Mouse (Mus musculus): ENCODE data around the gene Wnt1. TPM values are rescaled to one million over a fixed set of nuclear protein-coding genes. Genes with fewer than 3 reads are reported as not detected.
A peak's percentile ranks its signal among the peaks of the same experiment; 100 is the strongest.

Gene Wnt1
- polyA plus RNA-seq, 1 experiment from 2014 or later = not detected

- Histone ChIP-seq H3K4me3 (ENCODE audit: low read length) (peak overlapping the region; percentile 93), H3K4me2 (ENCODE audit: low read depth, low read length) (peak overlapping the region; percentile 93), H3K4me1 (replicated peaks; ENCODE audit: control insufficient read depth, insufficient read depth, low read length) (peaks cover 11% of the 10 kb centered on the region), H3K27me3 (ENCODE audit: control insufficient read depth, insufficient read depth, low read depth, low read length) (peaks cover 6% of the 10 kb centered on the region; the same call in 1 of the 2 replicates), H3K27ac (ENCODE audit: low read length) (peak overlapping the region; percentile 79), H3K36me3 (ENCODE audit: control insufficient read depth, insufficient read depth, low read length) (peaks cover 3% of the 10 kb centered on the region; the same call in 1 of the 2 replicates), H3K9ac (ENCODE audit: low read length) (peak overlapping the region; percentile 93), H3K9me3 (ENCODE audit: control insufficient read depth, low read length) (no peaks in the 10 kb centered on the region)
- ATAC-seq (ENCODE audit: low read depth) = peak; percentile 83
- under 1% methylated on average over 18 of the region's 24 CpGs for WGBS
Measured at GRCm38 (mm10) chr15:98762201-98762621, 27.4 kb upstream of the Wnt1 start.

DNA sequence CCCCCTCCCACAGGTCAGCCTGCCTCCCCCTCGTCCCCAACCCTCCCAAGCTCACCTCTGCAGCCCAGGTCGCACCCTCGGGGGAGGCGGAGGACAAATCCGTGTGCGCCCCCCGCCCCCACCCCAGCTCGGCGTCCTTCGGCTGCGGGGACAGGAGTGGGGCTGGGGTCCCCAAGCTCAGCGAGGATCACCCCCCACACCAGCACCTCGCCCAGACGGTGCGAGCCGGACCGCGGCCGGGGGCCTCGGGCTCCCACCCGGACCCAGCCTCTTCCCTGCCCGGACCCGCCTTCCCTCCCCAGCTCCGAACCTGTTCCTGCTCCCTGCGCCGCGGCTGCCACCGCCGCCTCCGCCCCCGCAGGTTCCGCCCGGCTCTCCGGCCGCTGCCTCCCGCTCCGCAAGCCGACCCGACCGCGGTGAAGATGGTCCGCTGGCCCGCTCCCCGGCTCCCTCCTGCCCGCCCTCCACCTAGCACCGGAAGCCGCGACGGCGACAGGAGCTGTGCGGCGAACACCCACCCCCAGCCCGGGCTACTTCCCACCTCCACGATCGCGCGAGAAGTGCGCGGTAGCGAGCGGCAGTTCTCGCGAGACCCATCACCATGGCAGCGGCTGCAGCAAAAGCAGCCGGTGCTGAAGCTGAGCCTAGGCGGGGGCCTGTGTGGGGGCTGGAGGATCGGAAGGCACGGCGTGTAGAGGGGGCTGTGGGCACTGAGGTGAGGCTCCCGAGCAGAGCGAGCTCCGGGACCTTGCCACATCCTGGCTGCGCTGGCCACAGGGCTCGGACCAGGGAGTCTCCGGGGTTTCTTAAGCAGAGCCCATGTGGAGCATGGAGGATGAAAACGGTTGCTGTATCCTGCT lies 26.8 kb upstream of the Wnt1 start, which contains the start of gene Arf3:
Arf3 (minus strand) TSS at position 545 of the 860 bp plus-strand sequence.
- peak within 1 kb of the TSS; percentile 93 for H3K4me2 ChIP-seq (ENCODE audit: low read depth, low read length)
- under 1% methylated on average over 66 of the region's 76 CpGs for WGBS
- peaks cover 11% of the 10 kb centered on the region for H3K4me1 ChIP-seq (replicated peaks; ENCODE audit: control insufficient read depth, insufficient read depth, low read length)
- H3K27ac ChIP-seq (ENCODE audit: low read length) = peak within 1 kb of the TSS; percentile 79
- H3K36me3 ChIP-seq (ENCODE audit: control insufficient read depth, insufficient read depth, low read length) = peaks cover 3% of the 10 kb centered on the region; the same call in 1 of the 2 replicates
- peak within 1 kb of the TSS; percentile 93 for H3K4me3 ChIP-seq (ENCODE audit: low read length)
- H3K9me3 ChIP-seq (ENCODE audit: control insufficient read depth, low read length) = no peaks in the 10 kb centered on the region
- peaks cover 6% of the 10 kb centered on the region; the same call in 1 of the 2 replicates for H3K27me3 ChIP-seq (ENCODE audit: control insufficient read depth, insufficient read depth, low read depth, low read length)
- peak; percentile 97 for ATAC-seq (ENCODE audit: low read depth)
- peak within 1 kb of the TSS; percentile 93 for H3K9ac ChIP-seq (ENCODE audit: low read length)

- H3K4me2 ChIP-seq (ENCODE audit: low read depth, low read length) = no peak overlapping the region
- peaks cover 9% of the 10 kb centered on the region for H3K27me3 ChIP-seq (ENCODE audit: control insufficient read depth, insufficient read depth, low read depth, low read length)
- H3K36me3 ChIP-seq (ENCODE audit: control insufficient read depth, insufficient read depth, low read length) = no peaks in the 10 kb centered on the region
- H3K9me3 ChIP-seq (ENCODE audit: control insufficient read depth, low read length) = no peaks in the 10 kb centered on the region
- H3K27ac ChIP-seq (ENCODE audit: low read length) = no peak overlapping the region
- no peak overlapping the region for H3K4me3 ChIP-seq (ENCODE audit: low read length)
- no peak for ATAC-seq (ENCODE audit: low read depth)
- 61% methylated on average over 4 of the region's 4 CpGs for WGBS
- H3K4me1 ChIP-seq (replicated peaks; ENCODE audit: control insufficient read depth, insufficient read depth, low read length) = peaks cover 11% of the 10 kb centered on the region
- no peak overlapping the region for H3K9ac ChIP-seq (ENCODE audit: low read length)
Measured at GRCm38 (mm10) chr15:98765929-98766328, 23.7 kb upstream of the Wnt1 start.

DNA sequence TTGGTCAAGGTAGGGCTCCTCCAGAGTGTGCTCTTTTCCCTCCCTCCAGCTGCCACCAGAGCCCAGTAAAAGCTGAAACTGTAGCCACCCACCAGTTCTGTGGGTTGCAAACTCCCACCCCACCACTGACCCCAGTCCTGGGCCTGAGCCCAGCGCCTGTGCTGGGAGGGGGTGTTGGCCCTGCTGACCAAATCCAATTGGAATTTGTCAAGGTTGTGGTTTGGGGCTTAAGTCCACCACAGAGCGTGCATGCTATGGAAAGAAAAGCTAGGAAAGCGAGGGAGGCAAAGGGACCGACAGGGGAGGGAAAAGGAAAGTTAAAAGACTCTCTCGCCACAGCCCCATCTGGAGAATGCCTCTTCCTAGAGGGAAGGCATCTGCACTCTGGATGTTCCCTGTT lies 21.4 kb upstream of the Wnt1 start:
- WGBS = 28% methylated on average over 5 of the region's 5 CpGs
- no peak overlapping the region for H3K27ac ChIP-seq (ENCODE audit: low read length)
- no peak overlapping the region for H3K4me3 ChIP-seq (ENCODE audit: low read length)
- no peaks in the 10 kb centered on the region for H3K9me3 ChIP-seq (ENCODE audit: control insufficient read depth, low read length)
- no peak overlapping the region for H3K9ac ChIP-seq (ENCODE audit: low read length)
- ATAC-seq (ENCODE audit: low read depth) = no peak
- peaks cover 15% of the 10 kb centered on the region for H3K4me1 ChIP-seq (replicated peaks; ENCODE audit: control insufficient read depth, insufficient read depth, low read length)
- H3K4me2 ChIP-seq (ENCODE audit: low read depth, low read length) = no peak overlapping the region
- H3K27me3 ChIP-seq (ENCODE audit: control insufficient read depth, insufficient read depth, low read depth, low read length) = peaks cover 28% of the 10 kb centered on the region
- H3K36me3 ChIP-seq (ENCODE audit: control insufficient read depth, insufficient read depth, low read length) = no peaks in the 10 kb centered on the region

DNA sequence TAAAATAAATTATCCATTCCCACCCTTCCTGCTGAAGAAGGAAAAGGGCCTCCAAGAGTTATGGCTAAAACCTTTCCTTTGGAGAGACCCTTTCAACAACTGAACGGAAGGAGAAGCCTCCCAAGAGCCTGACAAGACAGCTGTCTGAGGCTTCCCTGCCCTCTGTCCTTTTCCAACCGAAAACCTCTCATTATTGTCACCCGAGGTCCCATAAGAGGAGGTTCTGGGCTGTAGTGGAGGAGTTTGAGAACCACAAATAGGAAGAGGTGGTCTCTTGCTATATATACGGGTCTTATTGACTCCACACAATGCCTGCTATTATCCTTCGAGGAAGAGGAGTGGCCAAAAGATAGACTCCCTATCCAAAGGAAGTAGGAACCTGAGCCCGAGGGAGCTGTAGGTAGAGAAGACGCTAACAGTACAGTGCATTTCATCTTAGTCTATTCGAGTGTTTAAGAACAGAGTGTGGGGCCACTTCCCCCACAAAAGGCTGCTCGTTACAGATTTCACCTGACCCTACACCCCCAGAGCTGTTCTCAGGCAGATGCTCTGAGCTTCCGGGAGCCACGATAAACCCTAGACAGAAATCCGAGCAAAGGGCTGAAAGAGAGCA lies 17.7 kb upstream of the Wnt1 start:
- WGBS = 7% methylated on average over 12 of the region's 12 CpGs
- Histone ChIP-seq H3K36me3 (ENCODE audit: control insufficient read depth, insufficient read depth, low read length) (no peaks in the 10 kb centered on the region), H3K4me1 (replicated peaks; ENCODE audit: control insufficient read depth, insufficient read depth, low read length) (peaks cover 18% of the 10 kb centered on the region), H3K9me3 (ENCODE audit: control insufficient read depth, low read length) (no peaks in the 10 kb centered on the region), H3K27me3 (ENCODE audit: control insufficient read depth, insufficient read depth, low read depth, low read length) (peaks cover 57% of the 10 kb centered on the region), H3K9ac (ENCODE audit: low read length) (no peak overlapping the region; the same call in 1 of the 2 replicates), H3K4me2 (ENCODE audit: low read depth, low read length) (peak overlapping the region; percentile 75), H3K4me3 (ENCODE audit: low read length) (peak overlapping the region; percentile 46), H3K27ac (ENCODE audit: low read length) (no peak overlapping the region)
- ATAC-seq (ENCODE audit: low read depth) = no peak

- H3K27me3 ChIP-seq (ENCODE audit: control insufficient read depth, insufficient read depth, low read depth, low read length) = peaks cover 65% of the 10 kb centered on the region
- no peaks in the 10 kb centered on the region for H3K36me3 ChIP-seq (ENCODE audit: control insufficient read depth, insufficient read depth, low read length)
- peak overlapping the region; percentile 55 for H3K9ac ChIP-seq (ENCODE audit: low read length)
- H3K4me1 ChIP-seq (replicated peaks; ENCODE audit: control insufficient read depth, insufficient read depth, low read length) = peaks cover 18% of the 10 kb centered on the region
- peak overlapping the region; percentile 46 for H3K4me3 ChIP-seq (ENCODE audit: low read length)
- no peak overlapping the region for H3K27ac ChIP-seq (ENCODE audit: low read length)
- WGBS = 1% methylated on average over 36 of the region's 36 CpGs
- peak overlapping the region; percentile 75 for H3K4me2 ChIP-seq (ENCODE audit: low read depth, low read length)
- H3K9me3 ChIP-seq (ENCODE audit: control insufficient read depth, low read length) = no peaks in the 10 kb centered on the region
- no peak for ATAC-seq (ENCODE audit: low read depth)
Measured at GRCm38 (mm10) chr15:98772511-98773211, 17.0 kb upstream of the Wnt1 start.

GRCm38 (mm10) chr15:98774096-98774495 lies 15.6 kb upstream of the Wnt1 start:
- WGBS = 21% methylated on average over 15 of the region's 15 CpGs
- 0 out of 2 replicates have a peak overlapping the region, but pooled peaks have one; percentile 26 for H3K9ac ChIP-seq (ENCODE audit: low read length)
- H3K4me3 ChIP-seq (ENCODE audit: low read length) = no peak overlapping the region
- H3K4me2 ChIP-seq (ENCODE audit: low read depth, low read length) = no peak overlapping the region
- H3K4me1 ChIP-seq (replicated peaks; ENCODE audit: control insufficient read depth, insufficient read depth, low read length) = peaks cover 24% of the 10 kb centered on the region
- no peaks in the 10 kb centered on the region for H3K36me3 ChIP-seq (ENCODE audit: control insufficient read depth, insufficient read depth, low read length)
- ATAC-seq (ENCODE audit: low read depth) = no peak
- H3K27ac ChIP-seq (ENCODE audit: low read length) = no peak overlapping the region
- peaks cover 79% of the 10 kb centered on the region for H3K27me3 ChIP-seq (ENCODE audit: control insufficient read depth, insufficient read depth, low read depth, low read length)
- no peaks in the 10 kb centered on the region for H3K9me3 ChIP-seq (ENCODE audit: control insufficient read depth, low read length)

- Histone ChIP-seq H3K27ac (ENCODE audit: low read length) (no peak overlapping the region), H3K9ac (ENCODE audit: low read length) (no peak overlapping the region), H3K9me3 (ENCODE audit: control insufficient read depth, low read length) (no peaks in the 10 kb centered on the region), H3K4me1 (replicated peaks; ENCODE audit: control insufficient read depth, insufficient read depth, low read length) (peaks cover 30% of the 10 kb centered on the region), H3K36me3 (ENCODE audit: control insufficient read depth, insufficient read depth, low read length) (no peaks in the 10 kb centered on the region), H3K4me2 (ENCODE audit: low read depth, low read length) (no peak overlapping the region), H3K4me3 (ENCODE audit: low read length) (no peak overlapping the region), H3K27me3 (ENCODE audit: control insufficient read depth, insufficient read depth, low read depth, low read length) (peaks cover 91% of the 10 kb centered on the region)
- no peak for ATAC-seq (ENCODE audit: low read depth)
- WGBS = 6% methylated on average over 5 of the region's 5 CpGs
Measured at GRCm38 (mm10) chr15:98775533-98775932, 14.1 kb upstream of the Wnt1 start.
